Mouse (Mus musculus): ENCODE results near the gene Dclk3. TPM values are rescaled to one million over a fixed set of nuclear protein-coding genes. Genes with fewer than 3 reads are reported as not detected.

Gene Dclk3
- polyA plus RNA-seq, 1 experiment = 0.27 TPM

DNA sequence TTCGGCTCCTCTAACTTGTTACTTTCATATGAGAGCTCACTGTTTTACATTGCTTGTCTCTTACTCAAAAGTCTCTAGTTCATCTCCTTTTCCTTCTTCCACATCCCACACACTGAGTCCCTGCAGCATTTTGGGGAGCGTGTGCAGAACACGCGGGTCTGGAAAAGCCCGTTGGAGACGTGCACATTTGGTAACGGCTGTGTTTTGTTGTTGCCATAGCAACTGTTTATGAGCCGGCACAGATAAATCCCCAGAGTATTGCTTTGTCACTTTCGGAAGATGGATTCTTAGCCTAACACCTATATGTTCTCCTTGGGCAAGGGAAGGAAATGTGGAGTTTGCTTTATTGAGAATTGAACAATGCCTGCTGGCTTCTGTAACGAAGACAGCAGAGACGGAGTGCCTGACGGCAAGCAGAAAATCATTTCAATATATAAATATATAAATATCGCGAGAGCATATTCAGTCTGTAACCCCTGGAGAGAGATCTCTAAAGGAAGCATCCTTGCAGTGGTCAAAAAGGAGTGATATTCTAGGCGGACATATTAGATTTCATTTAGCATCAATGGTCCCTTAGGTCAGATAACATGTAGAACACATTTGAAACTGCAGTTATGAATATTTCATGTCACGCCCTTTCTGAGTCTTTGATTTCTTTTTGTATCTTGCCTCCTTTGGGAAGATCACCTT is 26.3 kb upstream of the Dclk3 start:
- H3K9ac ChIP-seq (ENCODE audit: low read depth, poor library complexity, severe bottlenecking) = no peak overlapping the region
- no peaks in the 10 kb centered on the region for H3K4me1 ChIP-seq (ENCODE audit: control insufficient read depth, insufficient read depth, low read length)
- TF ChIP-seq POLR2A (IDR thresholded peaks at IDR 0.05; ENCODE audit: insufficient read depth, low read length) (no peak), EP300 (IDR thresholded peaks at IDR 0.05; ENCODE audit: insufficient read depth, low read depth, low read length) (no peak), CTCF (IDR thresholded peaks at IDR 0.05; ENCODE audit: low read depth, low read length) (no peak)
- H3K9me3 ChIP-seq (replicated peaks; ENCODE audit: control insufficient read depth, insufficient read depth, low read length, poor library complexity, severe bottlenecking) = no peaks in the 10 kb centered on the region
- H3K27me3 ChIP-seq (ENCODE audit: control insufficient read depth, insufficient read depth, low read length, poor library complexity, severe bottlenecking) = no peaks in the 10 kb centered on the region
- H3K4me3 ChIP-seq (ENCODE audit: low read depth, low read length) = no peak overlapping the region
- no peaks in the 10 kb centered on the region for H3K36me3 ChIP-seq (ENCODE audit: control insufficient read depth, insufficient read depth, low read length, poor library complexity, severe bottlenecking)
- H3K27ac ChIP-seq (ENCODE audit: insufficient read depth, low read length) = no peak overlapping the region

- Histone ChIP-seq H3K9me3 (replicated peaks; ENCODE audit: control insufficient read depth, insufficient read depth, low read length, poor library complexity, severe bottlenecking) (no peaks in the 10 kb centered on the region), H3K4me1 (ENCODE audit: control insufficient read depth, insufficient read depth, low read length) (no peaks in the 10 kb centered on the region), H3K36me3 (ENCODE audit: control insufficient read depth, insufficient read depth, low read length, poor library complexity, severe bottlenecking) (no peaks in the 10 kb centered on the region), H3K9ac (ENCODE audit: low read depth, poor library complexity, severe bottlenecking) (no peak overlapping the region), H3K4me3 (ENCODE audit: low read depth, low read length) (no peak overlapping the region), H3K27me3 (ENCODE audit: control insufficient read depth, insufficient read depth, low read length, poor library complexity, severe bottlenecking) (no peaks in the 10 kb centered on the region), H3K27ac (ENCODE audit: insufficient read depth, low read length) (no peak overlapping the region)
- no peak for TF ChIP-seq POLR2A (IDR thresholded peaks at IDR 0.05; ENCODE audit: insufficient read depth, low read length)
- no peak for TF ChIP-seq EP300 (IDR thresholded peaks at IDR 0.05; ENCODE audit: insufficient read depth, low read depth, low read length)
- no peak for TF ChIP-seq CTCF (IDR thresholded peaks at IDR 0.05; ENCODE audit: low read depth, low read length)
Measured at GRCm38 (mm10) chr9:111421862-111422261, 17.0 kb upstream of the Dclk3 start.

DNA sequence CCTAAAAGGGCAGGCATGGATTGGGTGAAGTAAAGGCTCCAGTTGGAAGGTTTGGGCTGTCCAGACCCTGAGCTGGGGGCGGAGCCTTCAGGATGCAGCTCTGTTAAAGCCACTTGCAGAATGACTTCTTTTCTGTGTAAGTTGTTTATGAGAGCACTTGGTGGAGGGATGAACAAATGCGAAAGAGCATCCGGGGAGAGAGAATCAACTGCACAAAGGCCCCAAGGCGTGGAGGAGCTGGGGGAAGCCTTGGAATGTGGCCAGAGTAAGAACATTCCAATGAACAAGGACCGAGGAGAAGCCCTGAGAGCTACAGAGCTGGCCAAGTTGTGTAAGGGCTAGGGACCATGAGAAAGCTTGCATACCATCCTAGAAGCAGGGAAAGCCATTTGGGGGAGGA is 16.3 kb upstream of the Dclk3 start:
- H3K9me3 ChIP-seq (replicated peaks; ENCODE audit: control insufficient read depth, insufficient read depth, low read length, poor library complexity, severe bottlenecking) = no peaks in the 10 kb centered on the region
- H3K27me3 ChIP-seq (ENCODE audit: control insufficient read depth, insufficient read depth, low read length, poor library complexity, severe bottlenecking) = no peaks in the 10 kb centered on the region
- TF ChIP-seq EP300 (IDR thresholded peaks at IDR 0.05; ENCODE audit: insufficient read depth, low read depth, low read length) (no peak), CTCF (IDR thresholded peaks at IDR 0.05; ENCODE audit: low read depth, low read length) (no peak), POLR2A (IDR thresholded peaks at IDR 0.05; ENCODE audit: insufficient read depth, low read length) (no peak)
- H3K36me3 ChIP-seq (ENCODE audit: control insufficient read depth, insufficient read depth, low read length, poor library complexity, severe bottlenecking) = no peaks in the 10 kb centered on the region
- no peak overlapping the region for H3K4me3 ChIP-seq (ENCODE audit: low read depth, low read length)
- H3K9ac ChIP-seq (ENCODE audit: low read depth, poor library complexity, severe bottlenecking) = no peak overlapping the region
- H3K4me1 ChIP-seq (ENCODE audit: control insufficient read depth, insufficient read depth, low read length) = no peaks in the 10 kb centered on the region
- H3K27ac ChIP-seq (ENCODE audit: insufficient read depth, low read length) = no peak overlapping the region

DNA sequence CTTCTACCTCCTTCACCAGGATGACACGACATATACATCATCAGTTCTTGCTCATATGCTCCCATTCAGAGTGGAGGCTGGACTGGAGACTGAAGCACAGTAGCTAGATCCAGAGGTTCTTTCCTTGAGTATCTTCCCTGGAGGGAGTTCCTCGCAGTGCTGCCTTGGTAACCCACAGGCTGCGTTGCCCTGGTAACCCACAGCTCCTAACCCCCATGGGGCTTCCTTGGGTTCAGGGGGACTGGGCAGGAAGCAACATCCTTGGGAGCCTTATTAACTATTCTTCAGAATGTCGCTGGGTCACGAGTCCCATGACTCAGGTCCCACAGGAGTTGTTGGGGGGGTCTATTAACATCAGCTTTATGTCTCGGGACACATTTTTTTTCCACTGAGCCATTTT is 13.8 kb upstream of the Dclk3 start:
- no peak overlapping the region for H3K27ac ChIP-seq (ENCODE audit: insufficient read depth, low read length)
- no peak overlapping the region for H3K9ac ChIP-seq (ENCODE audit: low read depth, poor library complexity, severe bottlenecking)
- H3K4me3 ChIP-seq (ENCODE audit: low read depth, low read length) = no peak overlapping the region
- H3K4me1 ChIP-seq (ENCODE audit: control insufficient read depth, insufficient read depth, low read length) = no peaks in the 10 kb centered on the region
- H3K27me3 ChIP-seq (ENCODE audit: control insufficient read depth, insufficient read depth, low read length, poor library complexity, severe bottlenecking) = no peaks in the 10 kb centered on the region
- no peaks in the 10 kb centered on the region for H3K36me3 ChIP-seq (ENCODE audit: control insufficient read depth, insufficient read depth, low read length, poor library complexity, severe bottlenecking)
- H3K9me3 ChIP-seq (replicated peaks; ENCODE audit: control insufficient read depth, insufficient read depth, low read length, poor library complexity, severe bottlenecking) = no peaks in the 10 kb centered on the region
- TF ChIP-seq POLR2A (IDR thresholded peaks at IDR 0.05; ENCODE audit: insufficient read depth, low read length) (no peak), CTCF (IDR thresholded peaks at IDR 0.05; ENCODE audit: low read depth, low read length) (no peak), EP300 (IDR thresholded peaks at IDR 0.05; ENCODE audit: insufficient read depth, low read depth, low read length) (no peak)

- Histone ChIP-seq H3K4me3 (ENCODE audit: low read depth, low read length) (no peak overlapping the region), H3K36me3 (ENCODE audit: control insufficient read depth, insufficient read depth, low read length, poor library complexity, severe bottlenecking) (no peaks in the 10 kb centered on the region), H3K9ac (ENCODE audit: low read depth, poor library complexity, severe bottlenecking) (no peak overlapping the region), H3K9me3 (replicated peaks; ENCODE audit: control insufficient read depth, insufficient read depth, low read length, poor library complexity, severe bottlenecking) (no peaks in the 10 kb centered on the region), H3K27ac (ENCODE audit: insufficient read depth, low read length) (no peak overlapping the region), H3K27me3 (ENCODE audit: control insufficient read depth, insufficient read depth, low read length, poor library complexity, severe bottlenecking) (no peaks in the 10 kb centered on the region), H3K4me1 (ENCODE audit: control insufficient read depth, insufficient read depth, low read length) (no peaks in the 10 kb centered on the region)
- TF ChIP-seq CTCF (IDR thresholded peaks at IDR 0.05; ENCODE audit: low read depth, low read length) (no peak), POLR2A (IDR thresholded peaks at IDR 0.05; ENCODE audit: insufficient read depth, low read length) (no peak), EP300 (IDR thresholded peaks at IDR 0.05; ENCODE audit: insufficient read depth, low read depth, low read length) (no peak)
Measured at GRCm38 (mm10) chr9:111425952-111426351, 12.9 kb upstream of the Dclk3 start.

GRCm38 (mm10) chr9:111427891-111428555 is 10.9 kb upstream of the Dclk3 start:
- H3K4me3 ChIP-seq (ENCODE audit: low read depth, low read length) = no peak overlapping the region
- H3K9me3 ChIP-seq (replicated peaks; ENCODE audit: control insufficient read depth, insufficient read depth, low read length, poor library complexity, severe bottlenecking) = no peaks in the 10 kb centered on the region
- no peaks in the 10 kb centered on the region for H3K36me3 ChIP-seq (ENCODE audit: control insufficient read depth, insufficient read depth, low read length, poor library complexity, severe bottlenecking)
- TF ChIP-seq EP300 (IDR thresholded peaks at IDR 0.05; ENCODE audit: insufficient read depth, low read depth, low read length) = no peak
- no peak for TF ChIP-seq CTCF (IDR thresholded peaks at IDR 0.05; ENCODE audit: low read depth, low read length)
- TF ChIP-seq POLR2A (IDR thresholded peaks at IDR 0.05; ENCODE audit: insufficient read depth, low read length) = no peak
- no peak overlapping the region for H3K27ac ChIP-seq (ENCODE audit: insufficient read depth, low read length)
- no peaks in the 10 kb centered on the region for H3K27me3 ChIP-seq (ENCODE audit: control insufficient read depth, insufficient read depth, low read length, poor library complexity, severe bottlenecking)
- H3K9ac ChIP-seq (ENCODE audit: low read depth, poor library complexity, severe bottlenecking) = no peak overlapping the region
- no peaks in the 10 kb centered on the region for H3K4me1 ChIP-seq (ENCODE audit: control insufficient read depth, insufficient read depth, low read length)

All from ES-Bruce4 (cell line).